Mouse (Mus musculus): ENCODE data around the gene Stambpl1. TPM values are rescaled to one million over a fixed set of nuclear protein-coding genes. Genes with fewer than 3 reads are reported as not detected.

The Stambpl1 gene
- polyA plus RNA-seq, 1 experiment from 2014 or later: 13.2 TPM

DNA sequence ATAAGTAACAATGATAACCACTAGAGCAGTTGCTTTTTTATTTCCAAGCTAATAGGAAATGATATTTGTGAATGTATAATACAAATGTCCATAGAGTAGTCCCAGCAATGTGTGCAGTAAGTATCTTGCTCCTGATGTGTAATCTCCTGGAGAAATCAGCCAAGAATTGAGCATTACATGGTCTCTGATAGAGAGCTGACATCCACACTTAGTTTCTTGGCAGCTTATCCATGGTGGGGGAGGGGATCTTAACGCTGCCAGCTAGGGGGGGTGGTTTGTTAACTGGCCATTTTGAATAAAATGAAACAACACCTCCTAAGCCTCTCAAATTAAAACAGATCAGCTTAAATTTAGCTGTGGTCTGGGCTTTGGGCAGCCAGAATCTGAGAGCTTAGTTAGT lies 77.0 kb downstream of the Stambpl1 start:
- no peak overlapping the region for H3K4me3 ChIP-seq
- no peak overlapping the region for H3K4me2 ChIP-seq
- ATAC-seq (ENCODE audit: insufficient number of reproducible peaks, insufficient read depth, low FRiP score, low TSS enrichment, low read depth): no peak
- no peak overlapping the region for H3K27ac ChIP-seq
- no peaks in the 10 kb centered on the region for H3K9me3 ChIP-seq
- H3K36me3 ChIP-seq: no peaks in the 10 kb centered on the region
- WGBS: 56% methylated on average over 1 of the region's 1 CpGs
- H3K9ac ChIP-seq: no peak overlapping the region
- H3K4me1 ChIP-seq: no peaks in the 10 kb centered on the region
- no peaks in the 10 kb centered on the region for H3K27me3 ChIP-seq

DNA sequence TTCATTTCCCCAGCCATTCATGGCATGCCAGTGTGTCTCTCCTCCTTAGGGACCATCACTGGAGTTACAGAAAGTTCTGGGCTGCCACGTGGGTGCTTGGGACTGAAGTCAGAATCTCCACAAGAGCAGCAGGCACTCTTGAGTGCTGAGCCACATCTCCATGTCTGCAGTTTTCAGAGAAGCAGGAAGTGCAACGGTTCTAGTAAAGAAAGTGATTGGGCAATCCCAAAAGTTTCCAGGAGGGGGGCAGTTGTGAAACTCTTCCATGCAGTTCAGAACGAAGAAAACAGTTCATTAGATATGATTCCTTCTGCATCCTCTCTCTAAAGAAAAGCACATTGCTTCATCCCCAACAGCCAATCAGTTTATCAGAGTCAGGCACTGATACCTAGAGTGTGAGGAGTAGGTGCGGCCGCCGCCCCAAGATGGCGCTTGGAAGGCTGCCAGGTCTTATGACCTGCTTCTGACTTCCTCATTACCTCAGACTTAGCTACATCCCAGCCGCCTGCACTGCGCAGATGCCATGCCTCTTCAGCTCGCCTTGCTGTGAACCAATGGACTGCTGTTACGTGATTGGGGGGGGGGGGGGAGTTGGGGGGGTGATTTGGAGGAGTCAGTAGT lies 78.2 kb downstream of the Stambpl1 start:
- H3K9me3 ChIP-seq: no peaks in the 10 kb centered on the region
- H3K4me3 ChIP-seq: no peak overlapping the region
- H3K27me3 ChIP-seq: no peaks in the 10 kb centered on the region
- H3K4me1 ChIP-seq: no peaks in the 10 kb centered on the region
- H3K4me2 ChIP-seq: no peak overlapping the region
- no peaks in the 10 kb centered on the region for H3K36me3 ChIP-seq
- 87% methylated on average over 11 of the region's 11 CpGs for WGBS
- no peak overlapping the region for H3K9ac ChIP-seq
- ATAC-seq (ENCODE audit: insufficient number of reproducible peaks, insufficient read depth, low FRiP score, low TSS enrichment, low read depth): no peak
- H3K27ac ChIP-seq: no peak overlapping the region

GRCm38 (mm10) chr19:34270824-34271464 lies 78.9 kb downstream of the Stambpl1 start:
- Histone ChIP-seq H3K4me3 (no peak overlapping the region), H3K36me3 (no peaks in the 10 kb centered on the region), H3K27me3 (no peaks in the 10 kb centered on the region), H3K4me1 (no peaks in the 10 kb centered on the region), H3K4me2 (no peak overlapping the region), H3K9me3 (no peaks in the 10 kb centered on the region), H3K9ac (no peak overlapping the region), H3K27ac (no peak overlapping the region)
- WGBS: 96% methylated on average over 13 of the region's 13 CpGs
- ATAC-seq (ENCODE audit: insufficient number of reproducible peaks, insufficient read depth, low FRiP score, low TSS enrichment, low read depth): no peak

DNA sequence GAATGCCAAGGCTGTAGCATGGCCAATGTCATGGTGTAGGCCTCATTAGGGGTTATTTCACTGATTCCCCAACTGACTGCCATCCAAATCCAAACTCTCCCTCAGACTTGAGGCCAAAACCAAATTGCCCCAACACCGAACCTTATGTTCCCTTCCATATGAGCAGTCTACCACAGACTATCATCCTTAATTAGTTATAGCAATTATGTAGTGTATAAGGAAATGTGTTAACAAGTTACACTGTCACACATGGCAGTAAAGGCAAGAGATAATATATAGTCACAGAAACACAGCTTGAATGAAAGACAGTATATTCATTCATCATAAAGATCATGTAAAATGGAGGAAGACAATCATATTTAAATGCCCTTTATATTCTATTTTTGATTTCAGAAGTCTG lies 81.0 kb downstream of the Stambpl1 start:
- no peak overlapping the region for H3K4me2 ChIP-seq
- no peaks in the 10 kb centered on the region for H3K27me3 ChIP-seq
- no peaks in the 10 kb centered on the region; the same call in 1 of the 2 replicates for H3K4me1 ChIP-seq
- H3K27ac ChIP-seq: no peak overlapping the region
- H3K36me3 ChIP-seq: no peaks in the 10 kb centered on the region
- no peak for ATAC-seq (ENCODE audit: insufficient number of reproducible peaks, insufficient read depth, low FRiP score, low TSS enrichment, low read depth)
- H3K4me3 ChIP-seq: no peak overlapping the region
- H3K9me3 ChIP-seq: no peaks in the 10 kb centered on the region
- H3K9ac ChIP-seq: no peak overlapping the region
- 89% methylated on average over 1 of the region's 1 CpGs for WGBS

GRCm38 (mm10) chr19:34278078-34278477 lies 86.0 kb downstream of the Stambpl1 start:
- H3K36me3 ChIP-seq: no peaks in the 10 kb centered on the region
- no peak overlapping the region for H3K4me2 ChIP-seq
- no peaks in the 10 kb centered on the region; the same call in 1 of the 2 replicates for H3K4me1 ChIP-seq
- H3K4me3 ChIP-seq: no peak overlapping the region
- no peak overlapping the region for H3K9ac ChIP-seq
- H3K9me3 ChIP-seq: no peaks in the 10 kb centered on the region
- WGBS: 66% methylated on average over 3 of the region's 3 CpGs
- H3K27me3 ChIP-seq: no peaks in the 10 kb centered on the region
- no peak for ATAC-seq (ENCODE audit: insufficient number of reproducible peaks, insufficient read depth, low FRiP score, low TSS enrichment, low read depth)
- no peak overlapping the region for H3K27ac ChIP-seq

DNA sequence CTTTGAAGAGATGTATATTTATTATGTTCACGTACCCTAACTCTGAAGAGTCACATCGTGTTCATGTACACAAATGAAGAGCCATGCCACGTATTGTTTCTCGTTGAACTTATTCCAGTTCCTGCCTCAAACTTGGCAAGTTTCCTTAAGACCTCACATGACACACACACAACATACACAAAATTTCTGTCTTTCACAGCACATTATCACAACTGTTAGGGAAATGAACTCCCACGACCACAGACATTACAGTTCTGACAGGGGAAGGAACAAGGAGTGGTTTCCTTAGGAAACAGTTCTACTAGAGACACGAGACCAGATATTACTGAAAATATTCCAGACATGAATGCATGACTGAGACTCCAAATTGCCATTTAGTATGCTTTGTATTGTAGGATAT lies 91.6 kb downstream of the Stambpl1 start:
- Histone ChIP-seq H3K9ac (no peak overlapping the region), H3K27ac (no peak overlapping the region), H3K4me1 (no peaks in the 10 kb centered on the region), H3K36me3 (no peaks in the 10 kb centered on the region), H3K4me3 (no peak overlapping the region), H3K9me3 (no peaks in the 10 kb centered on the region), H3K27me3 (no peaks in the 10 kb centered on the region), H3K4me2 (no peak overlapping the region)
- 71% methylated on average over 6 of the region's 6 CpGs for WGBS
- ATAC-seq (ENCODE audit: insufficient number of reproducible peaks, insufficient read depth, low FRiP score, low TSS enrichment, low read depth): no peak

DNA sequence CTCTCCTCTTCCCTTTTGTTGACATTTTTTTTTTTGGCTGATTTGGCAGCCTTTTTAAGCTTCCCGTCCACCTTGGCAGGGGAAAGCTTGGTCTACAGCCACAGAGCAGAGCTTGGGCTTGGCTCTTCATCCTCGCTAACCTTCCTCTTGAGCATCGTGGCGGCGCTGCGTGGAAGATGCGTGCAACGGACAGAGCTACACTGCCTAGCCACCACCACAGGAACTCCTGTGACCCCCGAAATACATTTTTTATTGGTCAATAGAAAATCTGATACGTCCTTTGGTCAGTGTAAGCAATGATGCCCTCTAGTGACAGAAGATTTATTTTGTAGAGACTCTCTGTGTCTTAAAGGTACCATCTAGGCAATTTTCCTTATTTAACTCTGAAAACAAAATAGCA lies 92.4 kb downstream of the Stambpl1 start:
- Histone ChIP-seq H3K4me2 (no peak overlapping the region), H3K4me1 (no peaks in the 10 kb centered on the region), H3K9ac (no peak overlapping the region), H3K27me3 (no peaks in the 10 kb centered on the region), H3K4me3 (no peak overlapping the region), H3K9me3 (no peaks in the 10 kb centered on the region), H3K27ac (no peak overlapping the region), H3K36me3 (no peaks in the 10 kb centered on the region)
- no peak for ATAC-seq (ENCODE audit: insufficient number of reproducible peaks, insufficient read depth, low FRiP score, low TSS enrichment, low read depth)
- 69% methylated on average over 10 of the region's 10 CpGs for WGBS

GRCm38 (mm10) chr19:34284826-34285225 lies 92.8 kb downstream of the Stambpl1 start:
- no peaks in the 10 kb centered on the region for H3K36me3 ChIP-seq
- WGBS: 45% methylated on average over 2 of the region's 2 CpGs
- H3K4me3 ChIP-seq: no peak overlapping the region
- H3K9me3 ChIP-seq: no peaks in the 10 kb centered on the region
- no peak overlapping the region for H3K9ac ChIP-seq
- peaks cover under 1% of the 10 kb centered on the region; the same call in 1 of the 2 replicates for H3K4me1 ChIP-seq
- ATAC-seq (ENCODE audit: insufficient number of reproducible peaks, insufficient read depth, low FRiP score, low TSS enrichment, low read depth): no peak
- H3K4me2 ChIP-seq: no peak overlapping the region
- H3K27ac ChIP-seq: no peak overlapping the region
- no peaks in the 10 kb centered on the region for H3K27me3 ChIP-seq

DNA sequence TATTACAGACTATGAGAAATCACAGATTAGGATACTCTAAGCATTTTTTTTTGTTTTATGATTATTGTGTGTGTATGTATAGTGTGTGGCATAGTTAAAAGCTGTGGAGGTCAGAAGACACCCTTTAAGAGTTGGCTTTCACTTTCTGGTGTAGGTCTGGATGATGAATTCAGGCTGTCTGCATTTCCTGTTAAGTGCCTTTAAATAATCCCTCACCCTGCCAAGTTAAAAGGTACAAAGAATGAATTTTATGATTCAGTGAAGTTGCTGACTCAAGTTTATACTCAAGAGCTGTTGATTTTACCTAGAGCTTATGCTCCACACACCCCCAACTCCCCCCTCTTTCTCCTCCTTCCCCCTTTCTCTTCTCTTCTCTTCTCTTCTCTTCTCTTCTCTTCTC lies 95.2 kb downstream of the Stambpl1 start:
- Histone ChIP-seq H3K4me3 (no peak overlapping the region), H3K36me3 (no peaks in the 10 kb centered on the region), H3K4me1 (peaks cover 13% of the 10 kb centered on the region), H3K27me3 (no peaks in the 10 kb centered on the region), H3K9ac (no peak overlapping the region), H3K4me2 (no peak overlapping the region), H3K9me3 (no peaks in the 10 kb centered on the region), H3K27ac (no peak overlapping the region)
- no peak for ATAC-seq (ENCODE audit: insufficient number of reproducible peaks, insufficient read depth, low FRiP score, low TSS enrichment, low read depth)

GRCm38 (mm10) chr19:34287656-34288415 lies 95.8 kb downstream of the Stambpl1 start:
- Histone ChIP-seq H3K27ac (no peak overlapping the region), H3K9ac (no peak overlapping the region), H3K4me3 (no peak overlapping the region), H3K9me3 (no peaks in the 10 kb centered on the region), H3K27me3 (peaks cover 6% of the 10 kb centered on the region; the same call in 1 of the 2 replicates), H3K36me3 (no peaks in the 10 kb centered on the region), H3K4me2 (no peak overlapping the region), H3K4me1 (peaks cover 13% of the 10 kb centered on the region)
- no peak for ATAC-seq (ENCODE audit: insufficient number of reproducible peaks, insufficient read depth, low FRiP score, low TSS enrichment, low read depth)
- WGBS: 75% methylated on average over 13 of the region's 13 CpGs

DNA sequence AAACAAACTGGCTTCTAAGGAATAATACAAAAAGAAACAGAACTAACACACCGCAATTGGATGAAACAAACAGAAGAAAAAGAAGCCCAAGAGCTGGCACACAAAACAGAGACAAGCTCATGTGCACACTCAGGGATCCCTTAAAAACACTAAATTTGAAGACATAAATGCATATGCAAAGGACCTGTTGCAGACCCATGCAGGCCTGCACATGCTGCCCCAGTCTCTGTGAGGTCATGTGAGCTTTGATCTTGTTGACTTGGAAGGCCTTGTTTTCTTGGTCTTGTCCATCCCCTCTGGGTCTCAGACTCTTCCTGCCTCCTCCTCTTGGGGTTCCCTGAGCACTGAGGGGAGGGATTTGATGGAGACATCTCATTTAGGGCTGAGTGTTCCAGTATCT lies 96.7 kb downstream of the Stambpl1 start:
- H3K9me3 ChIP-seq: no peaks in the 10 kb centered on the region
- peaks cover 7% of the 10 kb centered on the region; the same call in 1 of the 2 replicates for H3K27me3 ChIP-seq
- H3K9ac ChIP-seq: no peak overlapping the region
- H3K36me3 ChIP-seq: no peaks in the 10 kb centered on the region
- 97% methylated on average over 1 of the region's 1 CpGs for whole genome bisulfite sequencing
- no peak overlapping the region for H3K27ac ChIP-seq
- no peak overlapping the region for H3K4me3 ChIP-seq
- ATAC-seq (ENCODE audit: insufficient number of reproducible peaks, insufficient read depth, low FRiP score, low TSS enrichment, low read depth): no peak
- no peak overlapping the region for H3K4me2 ChIP-seq
- peaks cover 13% of the 10 kb centered on the region for H3K4me1 ChIP-seq
